In the genomic region with DNA sequence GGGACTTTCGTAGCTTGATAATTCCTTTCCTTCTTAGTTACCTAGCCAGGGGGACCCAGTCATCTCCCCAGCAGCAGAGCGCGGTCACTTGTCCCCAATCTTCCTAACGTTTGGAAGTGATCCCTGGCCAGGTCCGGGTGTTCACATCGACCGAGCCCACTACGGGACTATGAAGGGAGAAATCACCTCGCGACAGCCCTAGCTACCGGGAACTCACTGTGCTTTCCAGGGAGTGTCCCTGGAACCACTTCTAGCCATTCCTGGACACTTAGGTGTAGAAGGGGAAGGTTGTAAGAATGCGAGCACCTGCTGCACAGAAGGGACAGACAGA, we compare ENCODE assay signal across 9 mouse cellular contexts. TPM values are rescaled to one million over a fixed set of nuclear protein-coding genes. Genes with fewer than 3 reads are reported as not detected.
DNase-seq lines count a peak whose midpoint lies in the region; ATAC-seq and TF ChIP-seq lines count a peak whose summit lies in the region.
"Had no signal": no experiment of that assay in that cellular context is flagged by ENCODE, and none has a peak within 500 bp of the region (broad histone marks: within the 10 kb centered on the region; RNA-seq: fewer than 3 reads in every experiment).

No protein-coding gene starts in this region.

- no peak for ATAC-seq in liver, embryonic 12.5 days
- ATAC-seq in neural tube, embryonic 14.5 days (ENCODE audit: low read depth), result no peak

- H3K4me1 ChIP-seq in liver, embryonic 12.5 days, result peaks cover 26% of the 10 kb centered on the region; the same call in 1 of the 2 replicates
- H3K4me1 ChIP-seq in neural tube, embryonic 14.5 days (ENCODE audit: control insufficient read depth, insufficient read depth, low read length), result peaks cover 7% of the 10 kb centered on the region; the same call in 1 of the 2 replicates

- no peak overlapping the region for H3K9ac ChIP-seq in liver, embryonic 12.5 days
- peak overlapping the region; percentile 74; the same call in 1 of the 2 replicates for H3K9ac ChIP-seq in neural tube, embryonic 14.5 days (replicated peaks; ENCODE audit: low read depth, low read length)

- no peak for DNase-seq in layer of hippocampus, adult 2 months (ENCODE audit: low spot score in 2 of 2)
- no peak for DNase-seq in layer of hippocampus, adult 9-11 months
- DNase-seq in embryo, embryonic 11 days, result peak; percentile 55
- peak; percentile 29 to 34 for DNase-seq in heart, postnatal 14 days
- no peak for DNase-seq in natural killer cell, adult 2 months (ENCODE audit: low spot score in 2 of 2)
- DNase-seq in frontal cortex, postnatal 36 days (ENCODE audit: low spot score in 2 of 2), result no peak

- H3K4me3 ChIP-seq in layer of hippocampus, adult 2 months, result peak overlapping the region; percentile 90
- H3K4me3 ChIP-seq in liver, embryonic 12.5 days, result peak overlapping the region; percentile 56
- peak overlapping the region; percentile 62 for H3K4me3 ChIP-seq in neural tube, embryonic 14.5 days (ENCODE audit: low read depth, low read length)

- peak overlapping the region; percentile 79 for H3K4me2 ChIP-seq in liver, embryonic 12.5 days
- H3K4me2 ChIP-seq in neural tube, embryonic 14.5 days (ENCODE audit: low read depth, low read length), result peak overlapping the region; percentile 74

- peaks cover 69% of the 10 kb centered on the region for H3K27me3 ChIP-seq in liver, embryonic 12.5 days (replicated peaks)
- H3K27me3 ChIP-seq in neural tube, embryonic 14.5 days (ENCODE audit: control insufficient read depth, insufficient read depth, low read length), result no peaks in the 10 kb centered on the region

- H3K36me3 ChIP-seq in liver, embryonic 12.5 days, result no peaks in the 10 kb centered on the region
- H3K36me3 ChIP-seq in neural tube, embryonic 14.5 days (ENCODE audit: control insufficient read depth, insufficient read depth, low read length), result no peaks in the 10 kb centered on the region

- intact Hi-C loops in heart, postnatal 14 days (cut with DNase I), result loop anchor here (5.0 to 10.0 kb wide), 6 partner anchors 382 to 1701 kb away; no protein-coding TSS in a partner anchor

- no peaks in the 10 kb centered on the region for H3K9me3 ChIP-seq in liver, embryonic 12.5 days (replicated peaks)
- no peaks in the 10 kb centered on the region for H3K9me3 ChIP-seq in neural tube, embryonic 14.5 days (ENCODE audit: control insufficient read depth, low read length)

- peak overlapping the region; percentile 94 for H3K27ac ChIP-seq in layer of hippocampus, adult 2 months
- H3K27ac ChIP-seq in liver, embryonic 12.5 days, result no peak overlapping the region
- H3K27ac ChIP-seq in neural tube, embryonic 14.5 days (ENCODE audit: low read depth, low read length), result peak overlapping the region; percentile 40; the same call in 1 of the 2 replicates
- H3K27ac ChIP-seq: macrophage had no signal

- 2% methylated on average over 12 of the region's 12 CpGs for WGBS in liver, embryonic 12.5 days (ENCODE audit: insufficient replicate concordance)
- under 1% methylated on average over 12 of the region's 12 CpGs for WGBS in neural tube, embryonic 14.5 days

- TF ChIP-seq CTCF in layer of hippocampus, adult 2 months (conservative IDR thresholded peaks at IDR 0.05), result no peak

RNA-seq across cellular contexts. Expression of gene Epha4, which starts 0.7 kb away (rescaled TPM):
- 100 to 1,000 TPM; 334 to 340 TPM for total RNA-seq in layer of hippocampus, adult 2 months (2021)
- total RNA-seq in heart, postnatal 14 days (2021), result 10 to 100 TPM; 15.2 to 18.1 TPM
- 1.6 and 1.7 TPM in 2 replicates for polyA plus RNA-seq in liver, embryonic 12.5 days (2016; fragmentation: Nextera tagmentation; extraction: Ambion mirVana)
- 41.8 and 45.9 TPM in 2 replicates for polyA plus RNA-seq in neural tube, embryonic 14.5 days (2014; fragmentation: Nextera tagmentation; extraction: Ambion mirVana)
- polyA plus RNA-seq: macrophage had no signal

Comparison
In these comparisons a context has a peak if more than half of its experiments do, and no peak if none do; other contexts are left out.
1. DNase-seq: peak in embryo, embryonic 11 days (single experiment) and heart, postnatal 14 days (2 of 2); none in layer of hippocampus, adult 2 months (0 of 2), layer of hippocampus, adult 9-11 months (single experiment), natural killer cell, adult 2 months (0 of 2) and frontal cortex, postnatal 36 days (0 of 2).
2. RNA of gene Epha4, which starts 0.7 kb away (total RNA-seq): 334 to 340 TPM in layer of hippocampus, adult 2 months; 15.2 to 18.1 TPM in heart, postnatal 14 days; every median in the first group is over 10 times any median in the second.
3. Peak in every context shown above with its lines, with median percentiles within 50 percentile points of each other: H3K4me3 ChIP-seq.